Mouse (Mus musculus) activated CD4-positive, CD25-positive, alpha-beta regulatory T cell, adult 4 months (primary cell): Measurements from ENCODE around the gene Ezr. TPM values are rescaled to one million over a fixed set of nuclear protein-coding genes. Genes with fewer than 3 reads are reported as not detected.

Experiments used
- ATAC-seq: one replicate; pipeline ENCODE4 v1.8.0; 2017
- polyA plus RNA-seq, 2 experiments: library from polyadenylated mRNA; unstranded; fragments of 100-300 nt; shearing (Covaris generic); gene quantifications; one replicate each; pipeline ENCODE4 v1.2.1; 2017

The Ezr gene
- polyA plus RNA-seq: 100 to 1,000 TPM; 112 to 143 TPM

GRCm38 (mm10) chr17:6782611-6783005, at the start of gene Ezr:
Gene Ezr (minus strand): TSS chr17:6782784.
- ATAC-seq: peak; percentile 58

- no peak for ATAC-seq
Observed at GRCm38 (mm10) chr17:6830004-6830592, 47.5 kb upstream of the Ezr start.

- ATAC-seq: no peak
Observed at GRCm38 (mm10) chr17:6828531-6829150, 46.1 kb upstream of the Ezr start.

GRCm38 (mm10) chr17:6827740-6828461, 45.3 kb upstream of the Ezr start:
- peak; percentile 92 for ATAC-seq

GRCm38 (mm10) chr17:6827159-6827733, 44.7 kb upstream of the Ezr start:
- ATAC-seq: peak; percentile 4

- no peak for ATAC-seq
Observed at GRCm38 (mm10) chr17:6816796-6817195, 34.2 kb upstream of the Ezr start.

GRCm38 (mm10) chr17:6816151-6816550, 33.6 kb upstream of the Ezr start:
- ATAC-seq: peak; percentile 66

- no peak for ATAC-seq
Observed at GRCm38 (mm10) chr17:6814656-6815055, 32.1 kb upstream of the Ezr start.

- ATAC-seq: no peak
Observed at GRCm38 (mm10) chr17:6812851-6813191, 30.2 kb upstream of the Ezr start.

- no peak for ATAC-seq
Observed at GRCm38 (mm10) chr17:6811931-6812850, 29.6 kb upstream of the Ezr start.

- ATAC-seq: no peak
Observed at GRCm38 (mm10) chr17:6809331-6809730, 26.7 kb upstream of the Ezr start.

- ATAC-seq: no peak
Observed at GRCm38 (mm10) chr17:6808521-6809165, 26.1 kb upstream of the Ezr start.

- no peak for ATAC-seq
Observed at GRCm38 (mm10) chr17:6807827-6808520, 25.4 kb upstream of the Ezr start.

GRCm38 (mm10) chr17:6804853-6805543, 22.4 kb upstream of the Ezr start:
- ATAC-seq: no peak

- no peak for ATAC-seq
Observed at GRCm38 (mm10) chr17:6804111-6804510, 21.5 kb upstream of the Ezr start.

- no peak for ATAC-seq
Observed at GRCm38 (mm10) chr17:6803614-6804013, 21.0 kb upstream of the Ezr start.

GRCm38 (mm10) chr17:6798392-6799061, 15.9 kb upstream of the Ezr start:
- ATAC-seq: no peak

GRCm38 (mm10) chr17:6797471-6797870, 14.9 kb upstream of the Ezr start:
- no peak for ATAC-seq

GRCm38 (mm10) chr17:6794160-6794751, 11.7 kb upstream of the Ezr start:
- no peak for ATAC-seq
